Mouse (Mus musculus) megakaryocyte, embryonic 14.5 days (primary cell): Measurements from ENCODE around the gene Tpt1. TPM values are rescaled to one million over a fixed set of nuclear protein-coding genes. Genes with fewer than 3 reads are reported as not detected.
"Not testable (repeated sequence)": the region's sequence is repeated elsewhere in the genome, so short reads cannot be mapped to it uniquely, and the experiment has no call there.

Experiments
- H3K27me3 ChIP-seq: replicated peaks from 2 replicates; pipeline ENCODE3; 2012; ENCODE audit warnings: inconsistent platforms
- H3K36me3 ChIP-seq: replicated peaks from 2 replicates; pipeline ENCODE3; 2012; ENCODE audit warnings: low read length, inconsistent platforms, mixed read lengths
- H3K4me1 ChIP-seq: 2 replicates; pipeline ENCODE4 v1.6.1; 2012; ENCODE audit warnings: inconsistent platforms
- H3K4me3 ChIP-seq: replicated peaks from 2 replicates; pipeline ENCODE3; 2012; ENCODE audit warnings: moderate library complexity, mild to moderate bottlenecking, inconsistent platforms
- H3K9me3 ChIP-seq: 2 replicates; pipeline ENCODE4 v1.6.1; 2012; ENCODE audit warnings: inconsistent platforms
- FLI1 ChIP-seq: IDR thresholded peaks from 2 replicates; pipeline ENCODE4 v1.6.1; 2012; ENCODE audit warnings: low read length, inconsistent platforms, mixed read lengths
- GATA1 ChIP-seq: IDR thresholded peaks from 3 replicates; pipeline ENCODE4 v1.6.1; 2012; ENCODE audit warnings: mixed read lengths, low read length, inconsistent platforms, borderline replicate concordance
- polyA plus RNA-seq: library from polyadenylated mRNA; stranded (reverse); fragments of >175 nt; gene quantifications from 2 replicates; pipeline ENCODE4 v1.2.3, GENCODE M21; 2012; ENCODE audit warnings: low replicate concordance; ENCODE audit not compliant: insufficient read depth

The Tpt1 gene
- polyA plus RNA-seq, 1 experiment: 2,518 TPM

DNA sequence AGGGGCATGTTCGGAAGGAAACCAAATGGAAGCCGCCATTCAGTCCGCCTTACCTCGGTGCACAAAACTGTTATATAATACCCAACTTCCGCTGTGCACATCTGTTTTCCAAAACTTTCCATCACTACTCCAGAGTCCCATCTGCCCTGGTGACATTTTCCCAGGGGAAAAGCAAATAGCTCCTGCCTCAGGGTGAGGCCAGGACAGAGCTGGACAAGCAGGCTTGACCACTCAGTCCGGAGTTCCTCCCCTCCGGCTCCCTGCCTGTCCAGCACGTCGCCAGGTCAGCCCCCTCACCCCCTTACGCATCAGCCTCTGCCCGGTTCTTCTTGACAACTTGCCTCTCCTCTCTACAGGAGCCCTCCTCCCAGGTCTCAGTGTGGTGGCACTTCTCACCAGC is 16.7 kb upstream of the Tpt1 start:
- Histone ChIP-seq H3K36me3 (no peaks in the 10 kb centered on the region), H3K4me1 (peaks cover 35% of the 10 kb centered on the region), H3K9me3 (peaks cover 4% of the 10 kb centered on the region; the same call in 1 of the 2 replicates), H3K27me3 (peaks cover 13% of the 10 kb centered on the region), H3K4me3 (no peak overlapping the region)
- no peak for TF ChIP-seq FLI1
- no peak for TF ChIP-seq GATA1

DNA sequence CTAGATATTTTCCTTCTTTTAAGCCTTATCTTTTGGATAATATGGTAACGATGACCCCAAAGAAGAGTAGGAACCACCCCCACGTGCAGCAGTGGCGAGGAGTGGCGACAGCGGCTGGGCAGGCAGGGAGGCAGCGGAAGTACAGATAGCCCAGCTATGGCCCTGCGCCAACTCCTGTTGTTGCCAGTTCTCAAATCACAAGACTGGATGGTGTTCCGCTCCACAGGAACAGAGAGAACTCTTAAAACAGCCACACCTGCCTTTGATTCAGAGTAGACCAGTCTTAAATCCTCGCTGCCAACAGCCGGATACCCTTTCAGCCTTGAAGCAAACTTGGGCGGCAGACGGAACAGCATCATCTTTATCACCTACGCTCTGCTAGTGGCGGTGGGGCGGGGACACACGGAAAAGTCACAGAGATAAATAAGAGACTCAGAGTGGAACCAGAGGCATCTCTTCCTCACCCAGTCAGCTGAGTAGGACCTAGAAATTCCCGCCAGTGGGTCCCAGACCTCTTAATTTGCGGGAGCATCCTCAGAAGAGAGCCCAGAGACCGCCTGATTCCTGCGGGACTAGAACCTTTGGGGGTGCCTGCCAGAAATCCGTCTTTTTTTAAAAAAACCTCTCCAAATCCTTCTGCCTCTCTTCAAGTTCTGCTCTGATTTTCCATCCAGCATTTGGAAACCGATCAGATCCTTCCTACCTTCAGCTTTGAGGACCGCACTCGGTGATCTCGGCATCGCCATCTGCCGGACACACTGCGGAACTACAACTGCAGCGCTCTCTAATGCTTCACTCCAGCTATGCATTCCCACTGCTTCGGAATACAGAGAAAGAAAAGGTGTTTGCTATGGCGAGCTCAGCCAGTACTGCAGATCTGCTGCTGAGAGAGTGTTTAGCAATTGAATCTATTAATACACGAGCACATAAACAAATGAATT is 15.8 kb upstream of the Tpt1 start:
- peaks cover 43% of the 10 kb centered on the region for H3K4me1 ChIP-seq
- peak overlapping the region; percentile 67 for H3K4me3 ChIP-seq
- TF ChIP-seq FLI1 (no peak), GATA1 (no peak)

DNA sequence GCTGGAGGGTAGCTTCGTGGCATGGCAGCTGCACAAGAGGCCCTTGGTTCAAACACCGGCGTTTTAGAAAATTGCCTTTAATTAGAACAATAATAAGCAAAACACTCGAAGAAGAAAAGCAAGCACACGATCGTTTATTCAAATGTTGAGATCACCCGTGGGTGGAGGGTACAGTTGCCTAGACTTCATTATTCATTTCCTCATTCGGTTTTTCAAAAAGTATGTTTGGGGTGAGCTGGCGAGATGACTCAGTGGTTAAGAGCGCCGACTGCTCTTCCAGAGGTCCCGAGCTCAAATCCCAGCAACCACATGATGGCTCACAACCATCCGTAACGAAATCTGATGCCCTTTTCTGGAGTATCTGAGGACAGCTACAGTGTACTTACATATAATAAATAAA is 15.1 kb upstream of the Tpt1 start:
- H3K4me3 ChIP-seq, H3K36me3 ChIP-seq, H3K9me3 ChIP-seq: not testable (repeated sequence)
- H3K27me3 ChIP-seq: peaks cover 13% of the 10 kb centered on the region
- H3K4me1 ChIP-seq: peaks cover 48% of the 10 kb centered on the region

More for the DNA sequence above, 15.8 kb upstream of the Tpt1 start:
- peaks cover 13% of the 10 kb centered on the region for H3K27me3 ChIP-seq
- H3K36me3 ChIP-seq: no peaks in the 10 kb centered on the region
- peaks cover 4% of the 10 kb centered on the region; the same call in 1 of the 2 replicates for H3K9me3 ChIP-seq

DNA sequence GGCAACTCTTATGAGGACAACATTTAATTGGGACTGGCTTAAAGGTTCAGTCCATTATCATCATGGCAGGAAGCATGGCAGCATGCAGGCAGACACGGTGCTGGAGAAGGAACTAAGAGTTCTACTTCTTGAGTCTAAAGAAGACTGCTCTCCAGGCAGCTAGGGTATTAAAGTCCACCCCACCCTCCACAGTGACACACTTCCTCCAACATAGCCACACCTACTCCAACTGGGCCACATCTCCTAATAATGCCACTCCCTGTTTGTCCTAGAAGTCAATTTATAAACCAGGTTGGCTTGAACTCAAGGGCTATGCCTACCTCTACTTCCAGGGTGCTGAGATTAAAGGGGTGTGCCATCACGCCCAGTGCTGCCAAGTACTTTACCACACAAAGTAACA is 12.9 kb upstream of the Tpt1 start:
- Histone ChIP-seq H3K4me3 (no peak overlapping the region), H3K9me3 (no peaks in the 10 kb centered on the region), H3K36me3 (no peaks in the 10 kb centered on the region), H3K4me1 (peaks cover 63% of the 10 kb centered on the region), H3K27me3 (peaks cover 13% of the 10 kb centered on the region)
- TF ChIP-seq GATA1 (no peak), FLI1 (no peak)

DNA sequence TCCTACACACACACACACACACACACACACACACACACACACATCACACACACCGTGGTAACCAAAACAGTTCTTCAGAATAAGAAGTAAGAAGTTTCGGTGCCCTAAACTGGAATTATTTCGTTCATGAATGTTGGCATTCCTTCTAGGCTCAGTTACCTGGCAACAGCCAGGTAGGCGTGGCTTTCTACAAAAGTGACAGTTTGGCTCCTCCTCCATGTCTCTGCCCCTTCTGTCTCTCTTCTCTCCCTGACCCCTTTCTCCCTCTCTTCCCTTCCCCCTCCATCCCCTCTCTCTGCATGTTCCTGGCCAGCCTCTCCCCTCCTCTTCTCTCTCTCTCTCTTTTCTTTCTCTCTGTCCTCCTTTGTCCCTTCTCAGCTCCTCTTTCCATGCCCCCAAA is 11.9 kb upstream of the Tpt1 start:
- TF ChIP-seq FLI1: no peak
- TF ChIP-seq GATA1: no peak
- peak overlapping the region; percentile 94 for H3K4me3 ChIP-seq

DNA sequence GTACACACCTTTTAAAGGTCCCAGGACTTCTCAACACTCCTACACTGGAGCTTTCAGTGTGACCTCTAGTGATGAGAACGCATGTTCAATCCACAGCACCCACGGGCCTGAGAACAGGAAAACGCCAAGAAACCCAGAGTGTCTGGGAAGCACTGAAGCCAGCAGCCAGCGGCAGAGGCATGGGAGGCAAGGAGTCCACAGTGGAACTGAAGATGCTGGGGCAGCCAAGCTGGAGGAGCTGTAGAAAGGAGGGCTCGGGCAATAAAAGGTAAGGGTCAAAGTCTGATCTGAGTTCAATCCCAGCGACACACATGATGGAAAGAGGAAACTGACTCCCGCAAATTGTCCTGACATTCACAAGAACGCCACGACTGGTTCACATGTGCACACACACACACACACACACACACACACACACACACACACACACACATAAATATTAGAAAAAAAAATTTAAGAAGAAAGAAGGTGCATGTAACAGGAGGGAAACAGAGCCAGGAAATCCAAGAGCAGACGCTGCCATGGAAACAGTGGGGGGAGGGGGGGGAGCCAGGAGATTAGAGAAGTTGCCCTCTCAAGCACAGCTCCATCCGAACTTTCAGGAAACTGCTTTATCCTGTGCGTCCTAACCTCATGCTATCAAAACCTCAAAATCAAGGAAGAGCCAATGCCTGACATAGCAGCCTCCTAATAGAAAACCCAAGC is 11.2 kb upstream of the Tpt1 start:
- Histone ChIP-seq H3K9me3 (no peaks in the 10 kb centered on the region), H3K4me3 (peak overlapping the region; percentile 94), H3K36me3 (no peaks in the 10 kb centered on the region), H3K4me1 (peaks cover 72% of the 10 kb centered on the region), H3K27me3 (peaks cover 4% of the 10 kb centered on the region)
- no peak for TF ChIP-seq FLI1
- no peak for TF ChIP-seq GATA1

More for the DNA sequence above, 11.9 kb upstream of the Tpt1 start:
- H3K27me3 ChIP-seq: peaks cover 9% of the 10 kb centered on the region
- H3K4me1 ChIP-seq: peaks cover 73% of the 10 kb centered on the region
- H3K36me3 ChIP-seq: no peaks in the 10 kb centered on the region
- no peaks in the 10 kb centered on the region for H3K9me3 ChIP-seq

DNA sequence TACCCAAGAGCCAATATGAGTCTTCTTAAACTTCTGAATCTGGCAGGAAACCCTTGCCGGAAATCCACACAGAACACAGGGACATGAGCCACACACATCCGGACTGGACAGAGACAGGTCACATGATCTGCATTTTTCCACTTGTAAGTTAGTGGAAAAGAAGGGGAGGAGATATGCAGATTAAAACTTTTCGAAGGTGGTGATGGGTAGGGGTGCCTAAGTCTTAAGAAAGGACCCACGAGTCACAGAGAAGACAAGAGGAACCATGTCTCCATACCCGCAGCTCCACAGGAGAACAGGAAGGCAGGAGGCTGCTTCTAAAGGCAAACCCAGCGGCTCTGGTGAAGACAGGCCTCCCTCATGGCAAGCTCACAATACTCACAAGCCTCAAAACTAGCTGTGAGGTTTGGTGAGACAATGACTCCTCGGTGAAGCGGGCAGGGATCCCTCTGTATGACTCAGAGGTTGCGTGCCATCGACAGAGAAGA is 10.6 kb upstream of the Tpt1 start:
- TF ChIP-seq GATA1: no peak
- TF ChIP-seq FLI1: peak; percentile 81; the same call in 1 of the 2 replicates
- Histone ChIP-seq H3K36me3 (no peaks in the 10 kb centered on the region), H3K4me3 (peak overlapping the region; percentile 94), H3K27me3 (no peaks in the 10 kb centered on the region), H3K9me3 (no peaks in the 10 kb centered on the region), H3K4me1 (peaks cover 69% of the 10 kb centered on the region)

DNA sequence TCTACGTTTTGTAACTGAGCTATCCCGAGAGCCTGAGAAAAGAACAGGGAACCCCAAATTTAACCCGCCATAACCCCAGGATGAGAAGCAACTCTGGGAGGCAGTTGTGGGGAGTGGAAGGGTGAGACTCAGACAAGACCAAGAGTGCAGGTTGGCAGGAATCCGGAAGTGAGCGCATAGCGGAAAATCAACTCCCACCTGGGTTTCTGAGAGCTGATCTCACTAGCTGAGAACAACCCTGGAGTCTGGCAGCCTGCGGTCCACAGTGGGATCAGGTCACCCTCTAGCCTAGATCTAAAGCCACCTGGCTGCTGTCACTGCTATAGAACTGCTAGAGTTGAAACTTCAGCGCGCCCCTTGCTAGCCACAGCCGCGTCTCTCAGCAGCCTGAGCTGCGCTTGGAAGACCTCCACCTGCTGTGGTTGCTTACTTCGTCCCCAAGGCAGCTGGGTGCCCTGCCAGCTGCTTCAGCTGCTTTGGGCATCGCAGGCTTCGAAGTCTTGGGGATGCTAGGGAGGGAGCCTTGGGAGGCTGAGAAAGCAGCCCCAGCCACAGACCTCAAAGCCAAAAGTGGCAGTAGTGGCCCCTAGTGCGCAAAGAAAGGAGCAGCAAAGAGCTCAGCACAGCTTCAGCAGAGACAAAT is 10.0 kb upstream of the Tpt1 start:
- TF ChIP-seq GATA1 (no peak), FLI1 (no peak)
- H3K4me3 ChIP-seq: peak overlapping the region; percentile 94
- peaks cover 67% of the 10 kb centered on the region for H3K4me1 ChIP-seq
- H3K9me3 ChIP-seq: no peaks in the 10 kb centered on the region
- no peaks in the 10 kb centered on the region for H3K36me3 ChIP-seq
- H3K27me3 ChIP-seq: no peaks in the 10 kb centered on the region

DNA sequence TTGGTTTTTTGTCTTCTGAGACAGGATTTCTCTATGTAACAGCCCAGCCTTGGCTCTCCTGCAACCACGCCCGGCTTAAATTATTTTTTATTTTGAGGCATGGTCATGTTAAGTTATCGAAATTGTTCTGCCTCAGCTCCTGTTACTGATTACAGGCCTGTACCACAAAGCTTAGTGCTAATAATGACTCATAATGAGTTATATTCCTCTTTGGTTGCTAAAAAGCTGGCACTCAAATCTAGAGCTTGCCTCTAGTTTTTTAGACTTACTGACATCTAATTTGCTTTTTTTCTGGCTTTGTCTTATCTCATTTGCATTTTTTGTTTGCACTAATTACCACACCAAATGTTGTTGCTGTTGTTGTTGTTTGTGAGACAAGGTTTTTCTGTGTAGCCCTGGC is 8.3 kb upstream of the Tpt1 start:
- TF ChIP-seq FLI1 (no peak), GATA1 (no peak)
- no peaks in the 10 kb centered on the region for H3K36me3 ChIP-seq
- peaks cover 70% of the 10 kb centered on the region for H3K4me1 ChIP-seq
- H3K4me3 ChIP-seq: no peak overlapping the region
- no peaks in the 10 kb centered on the region for H3K27me3 ChIP-seq
- H3K9me3 ChIP-seq: no peaks in the 10 kb centered on the region
